Mouse (Mus musculus): ENCODE data around the gene Nwd1. TPM values are rescaled to one million over a fixed set of nuclear protein-coding genes. Genes with fewer than 3 reads are reported as not detected.
"Not testable (repeated sequence)": the region's sequence is repeated elsewhere in the genome, so short reads cannot be mapped to it uniquely, and the experiment has no call there.

The Nwd1 gene
- polyA plus RNA-seq, 1 experiment from 2014 or later: 0.14 TPM

- Histone ChIP-seq H3K9me3 (ENCODE audit: control insufficient read depth, low read depth, low read length) (no peaks in the 10 kb centered on the region), H3K9ac (replicated peaks; ENCODE audit: low read depth, low read length) (no peak overlapping the region), H3K4me1 (ENCODE audit: control insufficient read depth, insufficient read depth, low read length) (no peaks in the 10 kb centered on the region), H3K27me3 (ENCODE audit: control insufficient read depth, insufficient read depth, low read length) (no peaks in the 10 kb centered on the region), H3K36me3 (ENCODE audit: control insufficient read depth, insufficient read depth, low read length) (no peaks in the 10 kb centered on the region), H3K4me3 (ENCODE audit: low read depth, low read length) (no peak overlapping the region), H3K4me2 (replicated peaks; ENCODE audit: low read depth, low read length) (no peak overlapping the region), H3K27ac (ENCODE audit: low read length) (no peak overlapping the region)
- WGBS: 6% methylated on average over 3 of the region's 3 CpGs
- ATAC-seq (ENCODE audit: insufficient number of reproducible peaks, insufficient read depth, low FRiP score, low read depth): no peak
These were observed 33.6 kb downstream of the Nwd1 start for GRCm38 (mm10) chr8:72680133-72680532.

- Histone ChIP-seq H3K36me3 (ENCODE audit: control insufficient read depth, insufficient read depth, low read length) (no peaks in the 10 kb centered on the region), H3K27me3 (ENCODE audit: control insufficient read depth, insufficient read depth, low read length) (no peaks in the 10 kb centered on the region), H3K9ac (replicated peaks; ENCODE audit: low read depth, low read length) (no peak overlapping the region), H3K4me1 (ENCODE audit: control insufficient read depth, insufficient read depth, low read length) (no peaks in the 10 kb centered on the region), H3K4me2 (replicated peaks; ENCODE audit: low read depth, low read length) (no peak overlapping the region), H3K9me3 (ENCODE audit: control insufficient read depth, low read depth, low read length) (no peaks in the 10 kb centered on the region), H3K27ac (ENCODE audit: low read length) (no peak overlapping the region), H3K4me3 (ENCODE audit: low read depth, low read length) (no peak overlapping the region)
- ATAC-seq (ENCODE audit: insufficient number of reproducible peaks, insufficient read depth, low FRiP score, low read depth): no peak
- WGBS: 84% methylated on average over 4 of the region's 4 CpGs
These were observed 35.7 kb downstream of the Nwd1 start for GRCm38 (mm10) chr8:72682051-72682687.

- H3K36me3 ChIP-seq (ENCODE audit: control insufficient read depth, insufficient read depth, low read length): no peaks in the 10 kb centered on the region
- 36% methylated on average over 2 of the region's 2 CpGs for WGBS
- H3K9me3 ChIP-seq (ENCODE audit: control insufficient read depth, low read depth, low read length): no peaks in the 10 kb centered on the region
- peak; percentile 48; the same call in 1 of the 2 replicates for ATAC-seq (ENCODE audit: insufficient number of reproducible peaks, insufficient read depth, low FRiP score, low read depth)
- no peak overlapping the region for H3K9ac ChIP-seq (replicated peaks; ENCODE audit: low read depth, low read length)
- no peak overlapping the region for H3K27ac ChIP-seq (ENCODE audit: low read length)
- H3K27me3 ChIP-seq (ENCODE audit: control insufficient read depth, insufficient read depth, low read length): no peaks in the 10 kb centered on the region
- no peaks in the 10 kb centered on the region for H3K4me1 ChIP-seq (ENCODE audit: control insufficient read depth, insufficient read depth, low read length)
- no peak overlapping the region for H3K4me3 ChIP-seq (ENCODE audit: low read depth, low read length)
- H3K4me2 ChIP-seq (replicated peaks; ENCODE audit: low read depth, low read length): no peak overlapping the region
These were observed 36.6 kb downstream of the Nwd1 start for GRCm38 (mm10) chr8:72683010-72683521.

GRCm38 (mm10) chr8:72683572-72684099 lies 37.1 kb downstream of the Nwd1 start:
- H3K4me2 ChIP-seq (replicated peaks; ENCODE audit: low read depth, low read length); H3K9me3 ChIP-seq (ENCODE audit: control insufficient read depth, low read depth, low read length); H3K36me3 ChIP-seq (ENCODE audit: control insufficient read depth, insufficient read depth, low read length); H3K27ac ChIP-seq (ENCODE audit: low read length); H3K27me3 ChIP-seq (ENCODE audit: control insufficient read depth, insufficient read depth, low read length); H3K4me3 ChIP-seq (ENCODE audit: low read depth, low read length); H3K4me1 ChIP-seq (ENCODE audit: control insufficient read depth, insufficient read depth, low read length); ATAC-seq (ENCODE audit: insufficient number of reproducible peaks, insufficient read depth, low FRiP score, low read depth); H3K9ac ChIP-seq (replicated peaks; ENCODE audit: low read depth, low read length): not testable (repeated sequence)
- 86% methylated on average over 5 of the region's 5 CpGs for WGBS

GRCm38 (mm10) chr8:72698349-72698926 lies 51.9 kb downstream of the Nwd1 start:
- H3K27ac ChIP-seq (ENCODE audit: low read length): no peak overlapping the region
- WGBS: 96% methylated on average over 2 of the region's 2 CpGs
- no peaks in the 10 kb centered on the region for H3K9me3 ChIP-seq (ENCODE audit: control insufficient read depth, low read depth, low read length)
- no peak for ATAC-seq (ENCODE audit: insufficient number of reproducible peaks, insufficient read depth, low FRiP score, low read depth)
- no peaks in the 10 kb centered on the region for H3K4me1 ChIP-seq (ENCODE audit: control insufficient read depth, insufficient read depth, low read length)
- no peak overlapping the region for H3K9ac ChIP-seq (replicated peaks; ENCODE audit: low read depth, low read length)
- no peaks in the 10 kb centered on the region for H3K36me3 ChIP-seq (ENCODE audit: control insufficient read depth, insufficient read depth, low read length)
- no peak overlapping the region for H3K4me3 ChIP-seq (ENCODE audit: low read depth, low read length)
- no peak overlapping the region for H3K4me2 ChIP-seq (replicated peaks; ENCODE audit: low read depth, low read length)
- H3K27me3 ChIP-seq (ENCODE audit: control insufficient read depth, insufficient read depth, low read length): no peaks in the 10 kb centered on the region

GRCm38 (mm10) chr8:72712569-72712968 lies 66.1 kb downstream of the Nwd1 start:
- Histone ChIP-seq H3K9me3 (ENCODE audit: control insufficient read depth, low read depth, low read length) (no peaks in the 10 kb centered on the region), H3K4me2 (replicated peaks; ENCODE audit: low read depth, low read length) (no peak overlapping the region), H3K4me1 (ENCODE audit: control insufficient read depth, insufficient read depth, low read length) (no peaks in the 10 kb centered on the region), H3K9ac (replicated peaks; ENCODE audit: low read depth, low read length) (no peak overlapping the region), H3K36me3 (ENCODE audit: control insufficient read depth, insufficient read depth, low read length) (no peaks in the 10 kb centered on the region), H3K27ac (ENCODE audit: low read length) (no peak overlapping the region), H3K4me3 (ENCODE audit: low read depth, low read length) (no peak overlapping the region), H3K27me3 (ENCODE audit: control insufficient read depth, insufficient read depth, low read length) (no peaks in the 10 kb centered on the region)
- WGBS: 64% methylated on average over 6 of the region's 6 CpGs
- ATAC-seq (ENCODE audit: insufficient number of reproducible peaks, insufficient read depth, low FRiP score, low read depth): no peak

- Histone ChIP-seq H3K27ac (ENCODE audit: low read length) (no peak overlapping the region), H3K27me3 (ENCODE audit: control insufficient read depth, insufficient read depth, low read length) (no peaks in the 10 kb centered on the region), H3K4me1 (ENCODE audit: control insufficient read depth, insufficient read depth, low read length) (no peaks in the 10 kb centered on the region), H3K4me3 (ENCODE audit: low read depth, low read length) (no peak overlapping the region), H3K36me3 (ENCODE audit: control insufficient read depth, insufficient read depth, low read length) (no peaks in the 10 kb centered on the region), H3K9ac (replicated peaks; ENCODE audit: low read depth, low read length) (no peak overlapping the region), H3K4me2 (replicated peaks; ENCODE audit: low read depth, low read length) (no peak overlapping the region), H3K9me3 (ENCODE audit: control insufficient read depth, low read depth, low read length) (no peaks in the 10 kb centered on the region)
- no peak for ATAC-seq (ENCODE audit: insufficient number of reproducible peaks, insufficient read depth, low FRiP score, low read depth)
- 68% methylated on average over 5 of the region's 5 CpGs for WGBS
These were observed 70.1 kb downstream of the Nwd1 start for GRCm38 (mm10) chr8:72716594-72716993.

- WGBS: 20% methylated on average over 1 of the region's 1 CpGs
- ATAC-seq (ENCODE audit: insufficient number of reproducible peaks, insufficient read depth, low FRiP score, low read depth): no peak
- no peak overlapping the region for H3K9ac ChIP-seq (replicated peaks; ENCODE audit: low read depth, low read length)
- H3K4me3 ChIP-seq (ENCODE audit: low read depth, low read length): no peak overlapping the region
- H3K4me2 ChIP-seq (replicated peaks; ENCODE audit: low read depth, low read length): no peak overlapping the region
- peaks cover 8% of the 10 kb centered on the region for H3K4me1 ChIP-seq (ENCODE audit: control insufficient read depth, insufficient read depth, low read length)
- no peak overlapping the region for H3K27ac ChIP-seq (ENCODE audit: low read length)
- H3K36me3 ChIP-seq (ENCODE audit: control insufficient read depth, insufficient read depth, low read length): peaks cover 1% of the 10 kb centered on the region
- no peaks in the 10 kb centered on the region for H3K27me3 ChIP-seq (ENCODE audit: control insufficient read depth, insufficient read depth, low read length)
- no peaks in the 10 kb centered on the region for H3K9me3 ChIP-seq (ENCODE audit: control insufficient read depth, low read depth, low read length)
These were observed 74.0 kb downstream of the Nwd1 start for GRCm38 (mm10) chr8:72720541-72720940.
